Mouse (Mus musculus): ENCODE results near the gene Lyst. TPM values are rescaled to one million over a fixed set of nuclear protein-coding genes. Genes with fewer than 3 reads are reported as not detected.

The Lyst gene
- polyA plus RNA-seq, 1 experiment from 2014 or later = 4.8 TPM

- H3K36me3 ChIP-seq = no peaks in the 10 kb centered on the region
- H3K4me3 ChIP-seq = no peak overlapping the region
- no peak overlapping the region for H3K4me2 ChIP-seq
- H3K4me1 ChIP-seq (replicated peaks) = no peaks in the 10 kb centered on the region
- no peak for ATAC-seq (ENCODE audit: low read depth)
- no peak overlapping the region for H3K27ac ChIP-seq (replicated peaks)
- H3K9ac ChIP-seq = no peak overlapping the region
- no peaks in the 10 kb centered on the region for H3K9me3 ChIP-seq
- no peaks in the 10 kb centered on the region for H3K27me3 ChIP-seq
- WGBS = 84% methylated on average over 5 of the region's 5 CpGs
Measured at GRCm38 (mm10) chr13:13558900-13559299, 31.3 kb upstream of the Lyst start.

GRCm38 (mm10) chr13:13562571-13562970, 27.6 kb upstream of the Lyst start:
- Histone ChIP-seq H3K9me3 (no peaks in the 10 kb centered on the region), H3K4me2 (no peak overlapping the region), H3K4me3 (no peak overlapping the region), H3K4me1 (replicated peaks) (no peaks in the 10 kb centered on the region), H3K27ac (replicated peaks) (no peak overlapping the region), H3K9ac (no peak overlapping the region), H3K27me3 (no peaks in the 10 kb centered on the region), H3K36me3 (no peaks in the 10 kb centered on the region)
- 81% methylated on average over 6 of the region's 6 CpGs for WGBS
- no peak for ATAC-seq (ENCODE audit: low read depth)

- no peak for ATAC-seq (ENCODE audit: low read depth)
- Histone ChIP-seq H3K36me3 (no peaks in the 10 kb centered on the region), H3K27me3 (no peaks in the 10 kb centered on the region), H3K4me1 (replicated peaks) (no peaks in the 10 kb centered on the region), H3K27ac (replicated peaks) (no peak overlapping the region), H3K9ac (no peak overlapping the region), H3K9me3 (no peaks in the 10 kb centered on the region), H3K4me3 (no peak overlapping the region), H3K4me2 (no peak overlapping the region)
- 77% methylated on average over 2 of the region's 2 CpGs for WGBS
Measured at GRCm38 (mm10) chr13:13564116-13564515, 26.1 kb upstream of the Lyst start.

- no peaks in the 10 kb centered on the region for H3K36me3 ChIP-seq
- 78% methylated on average over 4 of the region's 4 CpGs for WGBS
- no peak for ATAC-seq (ENCODE audit: low read depth)
- H3K9ac ChIP-seq = no peak overlapping the region
- H3K4me2 ChIP-seq = no peak overlapping the region
- H3K27me3 ChIP-seq = no peaks in the 10 kb centered on the region
- no peak overlapping the region for H3K4me3 ChIP-seq
- H3K4me1 ChIP-seq (replicated peaks) = no peaks in the 10 kb centered on the region
- H3K9me3 ChIP-seq = no peaks in the 10 kb centered on the region
- no peak overlapping the region for H3K27ac ChIP-seq (replicated peaks)
Measured at GRCm38 (mm10) chr13:13564541-13564940, 25.7 kb upstream of the Lyst start.

GRCm38 (mm10) chr13:13567640-13568039, 22.6 kb upstream of the Lyst start:
- H3K27me3 ChIP-seq = no peaks in the 10 kb centered on the region
- no peak overlapping the region for H3K4me3 ChIP-seq
- no peak overlapping the region for H3K27ac ChIP-seq (replicated peaks)
- no peaks in the 10 kb centered on the region for H3K36me3 ChIP-seq
- 93% methylated on average over 6 of the region's 6 CpGs for WGBS
- no peaks in the 10 kb centered on the region for H3K4me1 ChIP-seq (replicated peaks)
- no peak overlapping the region for H3K9ac ChIP-seq
- no peaks in the 10 kb centered on the region for H3K9me3 ChIP-seq
- no peak for ATAC-seq (ENCODE audit: low read depth)
- no peak overlapping the region for H3K4me2 ChIP-seq

GRCm38 (mm10) chr13:13568824-13569223, 21.4 kb upstream of the Lyst start:
- Histone ChIP-seq H3K27ac (replicated peaks) (no peak overlapping the region), H3K36me3 (no peaks in the 10 kb centered on the region), H3K9ac (no peak overlapping the region), H3K4me3 (no peak overlapping the region), H3K4me1 (replicated peaks) (no peaks in the 10 kb centered on the region), H3K9me3 (no peaks in the 10 kb centered on the region), H3K4me2 (no peak overlapping the region), H3K27me3 (no peaks in the 10 kb centered on the region)
- WGBS = 74% methylated on average over 1 of the region's 1 CpGs
- ATAC-seq (ENCODE audit: low read depth) = no peak

GRCm38 (mm10) chr13:13569603-13570002, 20.6 kb upstream of the Lyst start:
- Histone ChIP-seq H3K9me3 (no peaks in the 10 kb centered on the region), H3K4me3 (no peak overlapping the region), H3K4me2 (no peak overlapping the region), H3K9ac (no peak overlapping the region), H3K36me3 (no peaks in the 10 kb centered on the region), H3K4me1 (replicated peaks) (no peaks in the 10 kb centered on the region), H3K27ac (replicated peaks) (no peak overlapping the region), H3K27me3 (no peaks in the 10 kb centered on the region)
- no peak for ATAC-seq (ENCODE audit: low read depth)

GRCm38 (mm10) chr13:13572060-13572835, 17.9 kb upstream of the Lyst start:
- ATAC-seq (ENCODE audit: low read depth) = no peak

GRCm38 (mm10) chr13:13572941-13573340, 17.3 kb upstream of the Lyst start:
- Histone ChIP-seq H3K4me1 (replicated peaks) (peaks cover 14% of the 10 kb centered on the region), H3K9me3 (no peaks in the 10 kb centered on the region), H3K36me3 (no peaks in the 10 kb centered on the region), H3K4me2 (no peak overlapping the region), H3K4me3 (no peak overlapping the region), H3K27me3 (no peaks in the 10 kb centered on the region), H3K27ac (replicated peaks) (no peak overlapping the region), H3K9ac (no peak overlapping the region)
- 87% methylated on average over 2 of the region's 2 CpGs for WGBS
- ATAC-seq (ENCODE audit: low read depth) = no peak

More at GRCm38 (mm10) chr13:13572060-13572835, 17.9 kb upstream of the Lyst start:
- Histone ChIP-seq H3K9ac (no peak overlapping the region), H3K27me3 (no peaks in the 10 kb centered on the region), H3K4me3 (no peak overlapping the region), H3K4me1 (replicated peaks) (peaks cover 14% of the 10 kb centered on the region), H3K9me3 (no peaks in the 10 kb centered on the region), H3K27ac (replicated peaks) (no peak overlapping the region), H3K36me3 (no peaks in the 10 kb centered on the region), H3K4me2 (no peak overlapping the region)
- 83% methylated on average over 10 of the region's 10 CpGs for WGBS

- Histone ChIP-seq H3K27me3 (no peaks in the 10 kb centered on the region), H3K4me3 (no peak overlapping the region), H3K4me2 (no peak overlapping the region), H3K4me1 (replicated peaks) (peaks cover 14% of the 10 kb centered on the region), H3K9me3 (no peaks in the 10 kb centered on the region), H3K36me3 (no peaks in the 10 kb centered on the region), H3K9ac (no peak overlapping the region), H3K27ac (replicated peaks) (no peak overlapping the region)
- no peak for ATAC-seq (ENCODE audit: low read depth)
- 71% methylated on average over 5 of the region's 5 CpGs for WGBS
Measured at GRCm38 (mm10) chr13:13573572-13574257, 16.5 kb upstream of the Lyst start.

- Histone ChIP-seq H3K27me3 (no peaks in the 10 kb centered on the region), H3K27ac (replicated peaks) (no peak overlapping the region), H3K9ac (no peak overlapping the region), H3K4me2 (no peak overlapping the region), H3K36me3 (no peaks in the 10 kb centered on the region), H3K4me1 (replicated peaks) (peaks cover 14% of the 10 kb centered on the region), H3K4me3 (no peak overlapping the region), H3K9me3 (no peaks in the 10 kb centered on the region)
- no peak for ATAC-seq (ENCODE audit: low read depth)
- 86% methylated on average over 8 of the region's 8 CpGs for WGBS
Measured at GRCm38 (mm10) chr13:13574258-13574870, 15.8 kb upstream of the Lyst start.

GRCm38 (mm10) chr13:13575106-13575505, 15.1 kb upstream of the Lyst start:
- 80% methylated on average over 8 of the region's 8 CpGs for WGBS
- H3K36me3 ChIP-seq = no peaks in the 10 kb centered on the region
- H3K4me1 ChIP-seq (replicated peaks) = peaks cover 14% of the 10 kb centered on the region
- H3K27ac ChIP-seq (replicated peaks) = no peak overlapping the region
- H3K9ac ChIP-seq = no peak overlapping the region
- no peak overlapping the region for H3K4me3 ChIP-seq
- ATAC-seq (ENCODE audit: low read depth) = no peak
- no peaks in the 10 kb centered on the region for H3K27me3 ChIP-seq
- no peaks in the 10 kb centered on the region for H3K9me3 ChIP-seq
- no peak overlapping the region for H3K4me2 ChIP-seq

Data from neural tube, embryonic 13.5 days (tissue).